Mouse (Mus musculus) stomach, embryonic 14.5 days (tissue): ENCODE measurements around the gene Tiam1. TPM values are rescaled to one million over a fixed set of nuclear protein-coding genes. Genes with fewer than 3 reads are reported as not detected.

Experiments
- ATAC-seq: fragments of 200-750 bp; cut with Nextera tagmentation; 2 replicates; pipeline ENCODE4 v1.8.0; 2017; ENCODE audit warnings: low read depth, moderate TSS enrichment; ENCODE audit not compliant: insufficient number of reproducible peaks, insufficient read depth, low FRiP score
- H3K27ac ChIP-seq: fragments of 300-500 bp; sonication (generic); 2 replicates; pipeline ENCODE4 v1.5.1; 2014; ENCODE audit warnings: mild to moderate bottlenecking, low read length, moderate library complexity, mixed read lengths
- H3K27me3 ChIP-seq: fragments of 300-500 bp; sonication (generic); 2 replicates; pipeline ENCODE4 v1.6.1; 2014; ENCODE audit warnings: low read length, control low read depth, mixed read lengths; ENCODE audit not compliant: control insufficient read depth, insufficient read depth
- H3K36me3 ChIP-seq: fragments of 300-500 bp; sonication (generic); 2 replicates; pipeline ENCODE4 v1.6.1; 2014; ENCODE audit warnings: mild to moderate bottlenecking, control low read depth, low read length, moderate library complexity, mixed read lengths; ENCODE audit not compliant: control insufficient read depth, insufficient read depth
- H3K4me1 ChIP-seq: fragments of 300-500 bp; sonication (generic); 2 replicates; pipeline ENCODE4 v1.6.1; 2014; ENCODE audit warnings: low read length, control low read depth, mixed read lengths; ENCODE audit not compliant: control insufficient read depth, insufficient read depth
- H3K4me2 ChIP-seq: fragments of 300-500 bp; sonication (generic); replicated peaks from 2 replicates; pipeline ENCODE4 v1.6.1; 2014; ENCODE audit warnings: low read depth, low read length, control low read depth
- H3K4me3 ChIP-seq: fragments of 300-500 bp; sonication (generic); 2 replicates; pipeline ENCODE4 v1.5.1; 2014; ENCODE audit warnings: low read depth, low read length, control low read depth
- H3K9ac ChIP-seq: fragments of 300-500 bp; sonication (generic); replicated peaks from 2 replicates; pipeline ENCODE4 v1.6.1; 2014; ENCODE audit warnings: low read depth, mild to moderate bottlenecking, control low read depth, low read length, moderate library complexity, mixed read lengths
- H3K9me3 ChIP-seq: fragments of 300-500 bp; sonication (generic); 2 replicates; pipeline ENCODE4 v1.6.1; 2016; ENCODE audit warnings: low read depth, low read length, control low read depth; ENCODE audit not compliant: control insufficient read depth
- WGBS: fragments of 180-500 bp; shearing (Covaris S2); extraction: QIAGEN DNeasy Blood & Tissue Kit; methylation state at CpG from one replicate; pipeline ENCODE4 v1.1.7; 2014; 5-methylcytosine and 5-hydroxymethylcytosine counted together
- polyA plus RNA-seq: library from polyadenylated mRNA; unstranded; fragments of >200 nt; fragmentation: Nextera tagmentation; extraction: Ambion mirVana; gene quantifications from 2 replicates; pipeline ENCODE4 v1.2.1, GENCODE M21; 2014

The Tiam1 gene
- polyA plus RNA-seq, 1 experiment from 2014 or later: 38.4 TPM

GRCm38 (mm10) chr16:90096011-90096410, 47.6 kb downstream of the Tiam1 start:
- Histone ChIP-seq H3K4me3 (no peak overlapping the region), H3K9me3 (no peaks in the 10 kb centered on the region), H3K36me3 (no peaks in the 10 kb centered on the region), H3K27me3 (no peaks in the 10 kb centered on the region), H3K27ac (no peak overlapping the region), H3K9ac (no peak overlapping the region), H3K4me1 (peaks cover 17% of the 10 kb centered on the region; the same call in 1 of the 2 replicates), H3K4me2 (no peak overlapping the region)
- ATAC-seq: no peak
- WGBS: 55% methylated on average over 5 of the region's 5 CpGs

- Histone ChIP-seq H3K4me3 (no peak overlapping the region), H3K4me2 (no peak overlapping the region), H3K27me3 (no peaks in the 10 kb centered on the region), H3K9me3 (no peaks in the 10 kb centered on the region), H3K9ac (no peak overlapping the region), H3K36me3 (no peaks in the 10 kb centered on the region), H3K27ac (no peak overlapping the region), H3K4me1 (peaks cover 10% of the 10 kb centered on the region; the same call in 1 of the 2 replicates)
- 67% methylated on average over 9 of the region's 9 CpGs for WGBS
- ATAC-seq: no peak
Observed at GRCm38 (mm10) chr16:90093015-90093414, 50.6 kb downstream of the Tiam1 start.

- Histone ChIP-seq H3K27ac (no peak overlapping the region), H3K27me3 (no peaks in the 10 kb centered on the region), H3K36me3 (no peaks in the 10 kb centered on the region), H3K9me3 (no peaks in the 10 kb centered on the region), H3K9ac (no peak overlapping the region), H3K4me1 (peaks cover 10% of the 10 kb centered on the region; the same call in 1 of the 2 replicates), H3K4me3 (no peak overlapping the region), H3K4me2 (no peak overlapping the region)
- ATAC-seq: no peak
- WGBS: 82% methylated on average over 1 of the region's 1 CpGs
Observed at GRCm38 (mm10) chr16:90091906-90092305, 51.7 kb downstream of the Tiam1 start.

GRCm38 (mm10) chr16:90091112-90091720, 52.4 kb downstream of the Tiam1 start:
- Histone ChIP-seq H3K36me3 (no peaks in the 10 kb centered on the region), H3K27ac (no peak overlapping the region), H3K4me3 (no peak overlapping the region), H3K9ac (no peak overlapping the region), H3K9me3 (no peaks in the 10 kb centered on the region), H3K4me1 (peaks cover 10% of the 10 kb centered on the region; the same call in 1 of the 2 replicates), H3K4me2 (no peak overlapping the region), H3K27me3 (no peaks in the 10 kb centered on the region)
- WGBS: 51% methylated on average over 11 of the region's 11 CpGs
- no peak for ATAC-seq

- Histone ChIP-seq H3K4me2 (no peak overlapping the region), H3K9me3 (no peaks in the 10 kb centered on the region), H3K9ac (no peak overlapping the region), H3K4me3 (no peak overlapping the region), H3K36me3 (no peaks in the 10 kb centered on the region), H3K27ac (no peak overlapping the region), H3K4me1 (0 out of 2 replicates have a peak, but pooled peaks cover 7% of the 10 kb centered on the region), H3K27me3 (no peaks in the 10 kb centered on the region)
- no peak for ATAC-seq
- 93% methylated on average over 13 of the region's 13 CpGs for WGBS
Observed at GRCm38 (mm10) chr16:90090368-90090767, 53.2 kb downstream of the Tiam1 start.

GRCm38 (mm10) chr16:90087256-90087655, 56.3 kb downstream of the Tiam1 start:
- no peaks in the 10 kb centered on the region for H3K36me3 ChIP-seq
- H3K4me2 ChIP-seq: no peak overlapping the region
- H3K27ac ChIP-seq: no peak overlapping the region
- H3K4me3 ChIP-seq: no peak overlapping the region
- no peak for ATAC-seq
- no peak overlapping the region for H3K9ac ChIP-seq
- no peaks in the 10 kb centered on the region for H3K27me3 ChIP-seq
- 87% methylated on average over 5 of the region's 5 CpGs for WGBS
- no peaks in the 10 kb centered on the region for H3K9me3 ChIP-seq
- 0 out of 2 replicates have a peak, but pooled peaks cover 3% of the 10 kb centered on the region for H3K4me1 ChIP-seq

- no peak for ATAC-seq
- WGBS: 66% methylated on average over 6 of the region's 6 CpGs
- Histone ChIP-seq H3K9ac (no peak overlapping the region), H3K4me1 (no peaks in the 10 kb centered on the region), H3K4me2 (no peak overlapping the region), H3K27me3 (no peaks in the 10 kb centered on the region), H3K27ac (no peak overlapping the region), H3K4me3 (no peak overlapping the region), H3K36me3 (no peaks in the 10 kb centered on the region), H3K9me3 (no peaks in the 10 kb centered on the region)
Observed at GRCm38 (mm10) chr16:90086111-90086510, 57.5 kb downstream of the Tiam1 start.

GRCm38 (mm10) chr16:90085580-90085979, 58.0 kb downstream of the Tiam1 start:
- no peak overlapping the region for H3K9ac ChIP-seq
- H3K9me3 ChIP-seq: no peaks in the 10 kb centered on the region
- H3K4me3 ChIP-seq: no peak overlapping the region
- no peaks in the 10 kb centered on the region for H3K4me1 ChIP-seq
- H3K4me2 ChIP-seq: no peak overlapping the region
- ATAC-seq: no peak
- WGBS: 82% methylated on average over 14 of the region's 14 CpGs
- no peaks in the 10 kb centered on the region for H3K27me3 ChIP-seq
- no peak overlapping the region for H3K27ac ChIP-seq
- H3K36me3 ChIP-seq: no peaks in the 10 kb centered on the region

GRCm38 (mm10) chr16:90081125-90081524, 62.4 kb downstream of the Tiam1 start:
- Histone ChIP-seq H3K36me3 (no peaks in the 10 kb centered on the region), H3K4me2 (no peak overlapping the region), H3K27me3 (no peaks in the 10 kb centered on the region), H3K27ac (no peak overlapping the region), H3K9ac (no peak overlapping the region), H3K4me1 (no peaks in the 10 kb centered on the region), H3K4me3 (no peak overlapping the region), H3K9me3 (no peaks in the 10 kb centered on the region)
- no peak for ATAC-seq
- 79% methylated on average over 1 of the region's 1 CpGs for WGBS
